Mouse (Mus musculus) cerebellum, adult 11-12 months (tissue): ENCODE measurements at regions not wholly inside any gene's neighbourhood (a gene's known extent, or its start where the extent isn't known, plus 50 kb on each side); places are given as distances from the start of the nearest gene placed in this dataset.

Source experiments
- DNase-seq: peaks from one replicate; pipeline ENCODE4 v3.0.0; 2022

GRCm38 (mm10) chr3:105227551-105227950 is 160.9 kb downstream of the 4930564D02Rik start:
- no peak for DNase-seq

- no peak for DNase-seq
These were observed 161.8 kb downstream of the 4930564D02Rik start for GRCm38 (mm10) chr3:105228401-105228800.

- no peak for DNase-seq
These were observed 174.4 kb downstream of the 4930564D02Rik start for GRCm38 (mm10) chr3:105241048-105241447.

- DNase-seq: no peak
These were observed 190.5 kb downstream of the 4930564D02Rik start for GRCm38 (mm10) chr3:105257096-105257495.

- DNase-seq: no peak
These were observed 176.9 kb upstream of the Kcnd3 start for GRCm38 (mm10) chr3:105275241-105275640.

- no peak for DNase-seq
These were observed 171.2 kb upstream of the Kcnd3 start for GRCm38 (mm10) chr3:105280971-105281370.

- DNase-seq: no peak
These were observed 170.4 kb upstream of the Kcnd3 start for GRCm38 (mm10) chr3:105281686-105282085.

- DNase-seq: no peak
These were observed 153.9 kb upstream of the Kcnd3 start for GRCm38 (mm10) chr3:105298273-105298672.

- no peak for DNase-seq
These were observed 151.2 kb upstream of the Kcnd3 start for GRCm38 (mm10) chr3:105300693-105301548.

- DNase-seq: no peak
These were observed 144.5 kb upstream of the Kcnd3 start for GRCm38 (mm10) chr3:105307676-105308075.

GRCm38 (mm10) chr3:105309020-105309419 is 143.1 kb upstream of the Kcnd3 start:
- no peak for DNase-seq

- DNase-seq: no peak
These were observed 98.9 kb upstream of the Kcnd3 start for GRCm38 (mm10) chr3:105353268-105353667.

GRCm38 (mm10) chr3:105354123-105354931 is 97.8 kb upstream of the Kcnd3 start:
- no peak for DNase-seq

- DNase-seq: no peak
These were observed 94.6 kb upstream of the Kcnd3 start for GRCm38 (mm10) chr3:105357511-105357910.

GRCm38 (mm10) chr3:105359636-105360035 is 92.5 kb upstream of the Kcnd3 start:
- DNase-seq: no peak

- peak; percentile 61 for DNase-seq
These were observed 87.4 kb upstream of the Kcnd3 start for GRCm38 (mm10) chr3:105364685-105365084.

GRCm38 (mm10) chr3:105366806-105367205 is 85.3 kb upstream of the Kcnd3 start:
- DNase-seq: no peak

GRCm38 (mm10) chr3:105367972-105368371 is 84.2 kb upstream of the Kcnd3 start:
- no peak for DNase-seq

GRCm38 (mm10) chr3:105372371-105372828 is 79.7 kb upstream of the Kcnd3 start:
- DNase-seq: peak; percentile 35

GRCm38 (mm10) chr3:105374306-105374705 is 77.8 kb upstream of the Kcnd3 start:
- DNase-seq: no peak

GRCm38 (mm10) chr3:105374836-105375235 is 77.3 kb upstream of the Kcnd3 start:
- no peak for DNase-seq

GRCm38 (mm10) chr3:105375383-105375782 is 76.7 kb upstream of the Kcnd3 start:
- no peak for DNase-seq

GRCm38 (mm10) chr3:105375820-105376219 is 76.3 kb upstream of the Kcnd3 start:
- no peak for DNase-seq

GRCm38 (mm10) chr3:105376346-105376745 is 75.8 kb upstream of the Kcnd3 start:
- DNase-seq: no peak
